25 mouse cellular contexts compared by ENCODE assay signal in the genomic region with DNA sequence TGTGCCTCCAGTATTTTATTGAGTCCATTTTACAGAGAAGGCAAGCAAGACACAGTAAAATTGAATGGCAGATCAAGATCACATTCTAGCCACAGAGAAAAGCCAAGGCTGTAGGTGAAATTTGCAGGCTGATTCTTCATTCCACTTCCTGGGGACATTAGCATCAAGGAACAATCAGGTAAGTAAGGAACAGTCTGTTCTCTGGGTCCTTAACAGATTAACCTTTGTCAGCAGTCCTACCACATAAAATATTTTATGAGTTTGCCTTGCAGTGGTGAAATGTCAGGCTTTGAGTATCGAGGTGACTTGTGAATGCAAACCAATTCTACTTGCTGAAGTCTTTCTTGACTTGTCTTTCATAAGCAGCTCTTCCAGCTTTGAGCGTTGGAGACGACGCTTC.
"Had no signal": no experiment of that assay in that cellular context is flagged by ENCODE, and none has a peak within 500 bp of the region (broad histone marks: within the 10 kb centered on the region; RNA-seq: fewer than 3 reads in every experiment).

No protein-coding gene starts in this region.

- H3K36me3 ChIP-seq: heart, embryonic 13.5 days; heart, embryonic 15.5 days; hindbrain, embryonic 13.5 days; hindbrain, embryonic 15.5 days; limb, embryonic 10.5 days; limb, embryonic 12.5 days; liver, embryonic 13.5 days; liver, embryonic 15.5 days had no signal

- H3K4me2 ChIP-seq: heart, embryonic 11.5 days; heart, embryonic 13.5 days; heart, embryonic 15.5 days; hindbrain, embryonic 13.5 days; hindbrain, embryonic 15.5 days; limb, embryonic 12.5 days; liver, embryonic 11.5 days; liver, embryonic 13.5 days; liver, embryonic 15.5 days had no signal

- DNase-seq: gastrocnemius, adult 2 months; gastrocnemius, postnatal 10 days; gastrocnemius, postnatal 25 days; heart, adult 11 months; heart, adult 2 months; heart, postnatal 14 days; heart, postnatal 36 days; kidney, adult 2 months; kidney, postnatal 10 days; kidney, postnatal 25 days; kidney, postnatal 4 days; liver; liver, embryonic 13.5 days had no signal

- H3K27me3 ChIP-seq: heart, embryonic 13.5 days; heart, embryonic 15.5 days; hindbrain, embryonic 13.5 days; hindbrain, embryonic 15.5 days; limb, embryonic 12.5 days; liver, embryonic 13.5 days; liver, embryonic 15.5 days had no signal

- H3K9me3 ChIP-seq: heart, embryonic 13.5 days; heart, embryonic 15.5 days; hindbrain, embryonic 13.5 days; hindbrain, embryonic 15.5 days; limb, embryonic 10.5 days; limb, embryonic 12.5 days; liver, embryonic 13.5 days; liver, embryonic 15.5 days had no signal

- H3K4me3 ChIP-seq: gastrocnemius, adult 2 months; heart, adult 2 months; heart, embryonic 13.5 days; heart, embryonic 15.5 days; hindbrain, embryonic 13.5 days; hindbrain, embryonic 15.5 days; layer of hippocampus, adult 2 months; left cerebral cortex, adult 2 months; limb, embryonic 10.5 days; limb, embryonic 12.5 days; liver, embryonic 13.5 days; liver, embryonic 15.5 days had no signal

- ATAC-seq: hindbrain, postnatal 0 days had no signal

- H3K9ac ChIP-seq: heart, embryonic 13.5 days; heart, embryonic 15.5 days; hindbrain, embryonic 13.5 days; hindbrain, embryonic 15.5 days; limb, embryonic 12.5 days; liver, embryonic 13.5 days; liver, embryonic 15.5 days had no signal

- H3K4me1 ChIP-seq: heart, embryonic 15.5 days; liver, embryonic 13.5 days; liver, embryonic 15.5 days had no signal

- H3K27ac ChIP-seq: gastrocnemius, adult 2 months; heart, adult 2 months; heart, embryonic 13.5 days; heart, embryonic 15.5 days; hindbrain, embryonic 13.5 days; hindbrain, embryonic 15.5 days; hindbrain, postnatal 0 days; layer of hippocampus, adult 2 months; limb, embryonic 10.5 days; limb, embryonic 12.5 days; liver, embryonic 13.5 days; liver, embryonic 15.5 days had no signal
